Mouse (Mus musculus) splenic B cell, adult 2 months (primary cell): ENCODE measurements at regions not wholly inside any gene's neighbourhood (a gene's known extent, or its start where the extent isn't known, plus 50 kb on each side); places are given as distances from the start of the nearest gene placed in this dataset.

Source experiments
- DNase-seq: peaks from one replicate; pipeline ENCODE4 v3.0.0-alpha.2; 2011; ENCODE audit warnings: low read depth, low spot score
- H3K27me3 ChIP-seq: 2 replicates; pipeline ENCODE4 v1.6.1; 2012; ENCODE audit warnings: mild to moderate bottlenecking, low read length, moderate library complexity, mixed read lengths; ENCODE audit not compliant: control insufficient read depth, poor library complexity, insufficient read depth, severe bottlenecking
- H3K36me3 ChIP-seq: 2 replicates; pipeline ENCODE4 v1.6.1; 2012; ENCODE audit warnings: mild to moderate bottlenecking, low read length, moderate library complexity, mixed read lengths; ENCODE audit not compliant: control insufficient read depth, poor library complexity, insufficient read depth, severe bottlenecking

GRCm38 (mm10) chr9:67610696-67611095 lies 51.2 kb upstream of the Tln2 start:
- no peaks in the 10 kb centered on the region for H3K27me3 ChIP-seq
- H3K36me3 ChIP-seq: no peaks in the 10 kb centered on the region
- no peak for DNase-seq

- no peaks in the 10 kb centered on the region for H3K36me3 ChIP-seq
- H3K27me3 ChIP-seq: no peaks in the 10 kb centered on the region
- no peak for DNase-seq
These were observed 52.2 kb upstream of the Tln2 start for GRCm38 (mm10) chr9:67611676-67612075.

- no peaks in the 10 kb centered on the region for H3K27me3 ChIP-seq
- DNase-seq: no peak
- H3K36me3 ChIP-seq: no peaks in the 10 kb centered on the region
These were observed 52.6 kb upstream of the Tln2 start for GRCm38 (mm10) chr9:67612101-67612500.

DNA sequence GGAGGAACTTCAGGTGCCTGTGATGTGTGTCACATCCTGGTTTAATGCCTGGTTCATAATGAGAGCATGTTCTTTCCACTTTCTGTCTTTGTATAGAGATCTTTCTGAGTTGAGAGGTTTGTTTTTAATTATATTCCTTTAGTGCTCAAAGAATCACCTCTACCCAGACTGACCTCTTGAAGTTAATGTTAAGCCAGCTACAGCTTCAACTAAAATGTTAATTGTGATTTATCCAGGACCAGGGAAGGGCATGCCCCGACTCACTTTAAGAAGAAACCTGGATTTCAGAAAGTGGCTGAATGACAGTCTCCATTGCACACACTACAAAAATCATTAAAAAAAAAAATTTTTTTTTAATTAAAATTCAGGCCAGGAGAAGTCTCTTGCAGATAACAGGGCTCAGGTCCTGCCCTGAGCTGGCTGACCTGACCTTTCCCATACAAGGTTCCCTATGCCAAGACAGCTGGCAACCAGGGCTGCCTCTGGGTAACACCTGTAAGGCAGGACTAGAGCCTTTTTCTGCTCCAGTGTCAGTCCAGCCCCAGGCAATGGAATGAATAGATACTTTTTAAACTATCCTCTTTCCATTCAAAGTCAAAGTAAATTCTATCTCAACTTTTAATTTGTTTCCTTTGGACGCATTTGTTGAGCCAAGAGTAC lies 54.7 kb upstream of the Tln2 start:
- Histone ChIP-seq H3K27me3 (no peaks in the 10 kb centered on the region), H3K36me3 (no peaks in the 10 kb centered on the region)
- DNase-seq: no peak

DNA sequence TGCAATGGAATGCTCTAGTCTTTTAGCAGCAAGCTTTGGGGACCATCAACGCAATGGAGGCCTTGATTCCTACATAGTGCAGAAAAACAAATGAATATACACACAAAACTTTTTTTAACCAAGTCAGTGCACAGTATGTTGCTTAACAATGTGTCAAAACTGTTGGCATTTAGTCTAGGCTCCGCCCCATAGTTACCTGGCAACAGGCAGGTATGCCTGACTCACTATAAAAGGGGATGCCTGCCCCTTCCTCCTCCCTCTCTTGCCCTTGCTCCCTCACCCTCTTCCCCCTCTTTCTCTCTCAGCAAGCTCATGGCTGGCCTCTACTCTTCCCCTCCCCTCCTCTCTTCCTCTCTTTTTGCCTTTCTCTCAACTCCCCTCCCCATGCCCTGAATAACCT lies 56.7 kb upstream of the Tln2 start:
- no peaks in the 10 kb centered on the region for H3K27me3 ChIP-seq
- DNase-seq: no peak
- H3K36me3 ChIP-seq: no peaks in the 10 kb centered on the region

- H3K36me3 ChIP-seq: no peaks in the 10 kb centered on the region
- no peaks in the 10 kb centered on the region for H3K27me3 ChIP-seq
- no peak for DNase-seq
These were observed 58.1 kb upstream of the Tln2 start for GRCm38 (mm10) chr9:67617341-67618217.

GRCm38 (mm10) chr9:67620945-67621344 lies 61.4 kb upstream of the Tln2 start:
- Histone ChIP-seq H3K36me3 (no peaks in the 10 kb centered on the region), H3K27me3 (no peaks in the 10 kb centered on the region)
- no peak for DNase-seq

GRCm38 (mm10) chr9:67627196-67627595 lies 67.7 kb upstream of the Tln2 start:
- no peak for DNase-seq
- H3K36me3 ChIP-seq: no peaks in the 10 kb centered on the region
- no peaks in the 10 kb centered on the region for H3K27me3 ChIP-seq

DNA sequence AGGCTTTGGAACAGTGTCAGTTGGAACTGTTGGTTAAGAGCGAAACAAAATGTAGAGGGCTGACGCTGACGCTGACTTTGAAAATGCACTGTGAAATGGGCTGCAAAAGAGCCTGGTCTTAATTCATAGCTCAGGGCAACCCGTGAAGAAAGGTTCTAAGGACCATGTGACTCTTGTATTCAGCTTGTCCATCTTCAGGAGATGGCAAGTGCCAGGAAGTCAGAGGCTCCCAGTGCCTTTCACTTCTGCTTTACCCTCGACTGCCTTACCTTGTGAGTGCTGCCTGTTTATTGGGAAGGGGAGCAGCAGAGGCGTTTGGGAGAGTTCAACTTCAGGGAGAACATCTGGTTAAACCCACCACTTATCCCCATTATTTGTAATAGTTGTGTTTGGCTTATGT lies 70.1 kb upstream of the Tln2 start:
- H3K36me3 ChIP-seq: no peaks in the 10 kb centered on the region
- no peaks in the 10 kb centered on the region for H3K27me3 ChIP-seq
- no peak for DNase-seq

- Histone ChIP-seq H3K27me3 (no peaks in the 10 kb centered on the region), H3K36me3 (no peaks in the 10 kb centered on the region)
- DNase-seq: no peak
These were observed 70.7 kb upstream of the Tln2 start for GRCm38 (mm10) chr9:67630173-67630572.

- DNase-seq: no peak
- Histone ChIP-seq H3K27me3 (no peaks in the 10 kb centered on the region), H3K36me3 (no peaks in the 10 kb centered on the region)
These were observed 72.3 kb upstream of the Tln2 start for GRCm38 (mm10) chr9:67631741-67632243.

DNA sequence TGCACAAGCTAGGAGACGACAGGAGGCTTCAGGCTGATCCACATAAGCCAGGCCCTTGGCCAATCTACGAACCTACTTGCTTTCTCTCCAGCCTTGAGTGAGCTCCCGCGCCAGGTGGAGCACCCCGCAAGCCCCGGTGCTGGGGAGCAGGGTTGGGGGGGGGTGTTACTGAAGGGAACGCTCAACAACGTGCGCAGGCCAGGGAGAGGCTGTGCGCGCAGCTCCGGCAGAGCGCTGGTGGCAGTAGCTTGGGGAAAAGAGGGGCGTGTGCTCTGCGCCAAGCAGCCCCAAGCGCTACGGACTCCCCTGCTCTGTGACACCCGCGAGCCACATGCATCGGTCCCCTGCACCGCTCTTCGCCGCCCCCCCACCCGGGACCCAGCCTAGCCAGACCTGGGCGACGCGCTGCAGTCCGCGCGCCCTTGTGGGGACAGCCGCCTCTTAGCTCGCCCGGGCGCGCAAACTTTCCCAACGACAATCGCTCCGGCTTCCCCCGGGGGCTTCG lies 73.1 kb upstream of the Tln2 start:
- no peaks in the 10 kb centered on the region for H3K27me3 ChIP-seq
- H3K36me3 ChIP-seq: no peaks in the 10 kb centered on the region
- DNase-seq: no peak

DNA sequence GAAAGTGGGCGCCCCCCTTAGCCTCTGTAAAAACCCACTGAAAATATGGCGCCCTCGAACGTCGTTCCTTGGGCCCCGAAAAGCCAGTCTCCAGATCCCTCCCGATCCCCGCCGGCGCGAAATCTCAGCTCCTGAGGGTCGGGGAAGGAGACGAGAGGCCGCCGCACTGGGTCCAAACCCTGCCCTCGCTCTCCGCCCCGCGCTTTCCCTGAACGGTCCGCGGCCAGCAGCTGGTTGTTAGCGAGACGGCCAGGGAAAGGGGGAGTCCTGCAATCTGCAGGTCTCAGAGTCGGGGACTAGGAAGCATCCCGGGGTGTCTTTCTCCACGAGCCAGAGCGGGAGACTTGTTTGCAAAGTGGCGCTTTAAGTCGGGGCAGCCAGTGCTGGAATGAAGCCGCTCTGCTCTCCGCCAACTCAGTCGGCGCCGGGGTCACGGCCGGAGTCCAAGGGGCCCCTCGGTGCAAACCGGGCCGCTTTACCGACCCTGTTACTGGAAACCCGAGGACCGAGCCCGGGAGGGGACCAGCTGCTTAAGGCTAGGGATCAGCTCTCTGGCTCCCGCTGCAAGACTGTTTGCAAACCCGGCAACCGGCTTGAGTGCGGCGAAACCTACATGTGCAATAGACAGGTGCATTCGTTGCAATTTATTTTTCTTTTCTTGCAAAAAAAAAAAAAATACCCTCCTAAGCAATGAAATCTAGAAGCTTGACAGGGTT lies 73.7 kb upstream of the Tln2 start:
- no peaks in the 10 kb centered on the region for H3K27me3 ChIP-seq
- no peaks in the 10 kb centered on the region for H3K36me3 ChIP-seq
- no peak for DNase-seq

DNA sequence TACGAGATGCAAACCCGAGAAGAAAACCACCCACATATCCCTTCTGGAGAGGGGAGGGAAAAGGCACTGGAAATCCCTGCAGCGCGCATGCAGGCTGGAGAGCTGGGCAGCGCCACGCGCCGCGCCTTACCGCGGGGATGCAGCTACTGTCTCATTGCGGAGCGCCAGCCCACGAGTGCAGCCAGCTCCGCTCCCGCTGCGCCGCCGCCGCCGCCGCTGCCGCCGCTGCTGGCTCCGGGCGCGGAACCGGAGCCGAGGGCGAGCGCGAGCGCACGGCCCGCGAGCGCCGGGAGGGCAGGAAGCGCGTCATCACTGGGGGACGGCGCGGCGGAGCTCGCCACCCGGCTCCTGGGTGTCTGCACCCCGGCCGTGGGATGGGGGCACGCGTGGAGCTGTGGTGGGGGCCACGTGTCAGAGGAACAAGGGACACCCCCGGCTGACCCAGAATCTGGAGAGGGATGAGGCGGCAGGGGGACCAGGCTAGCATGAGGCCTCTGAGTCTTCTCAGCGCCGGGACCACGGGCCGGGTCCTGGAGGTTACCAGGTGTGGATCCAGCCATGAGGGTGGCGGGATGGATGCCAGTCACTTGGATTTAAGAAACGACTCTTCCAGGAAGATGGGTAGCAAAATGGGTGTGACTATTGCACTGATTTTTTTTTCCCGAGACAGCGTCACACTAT lies 74.4 kb upstream of the Tln2 start:
- H3K36me3 ChIP-seq: no peaks in the 10 kb centered on the region
- no peak for DNase-seq
- H3K27me3 ChIP-seq: no peaks in the 10 kb centered on the region
